Mouse (Mus musculus) gastrocnemius, postnatal 36 days (tissue): ENCODE measurements at regions not wholly inside any gene's neighbourhood (a gene's known extent, or its start where the extent isn't known, plus 50 kb on each side); places are given as distances from the start of the nearest gene placed in this dataset.

Experiments used
- DNase-seq, 2 experiments: peaks; one replicate each; pipeline ENCODE4 v3.0.0; 2022
- intact Hi-C: fragments of 180-260 bp; cut with DNase I; formaldehyde crosslinking; loops from one replicate; pipeline ENCODE4 v1.15.1; 2025

- intact Hi-C loops = no loop called here
- DNase-seq = no peak
Observed at GRCm38 (mm10) chr3:38139387-38139786, 345.3 kb downstream of the Ankrd50 start.

GRCm38 (mm10) chr3:38138014-38138413 lies 346.6 kb downstream of the Ankrd50 start:
- DNase-seq = no peak
- intact Hi-C loops = no loop called here

- no peak for DNase-seq
- intact Hi-C loops = no loop called here
Observed at GRCm38 (mm10) chr3:38135808-38136214, 348.8 kb downstream of the Ankrd50 start.

- no peak for DNase-seq
- intact Hi-C loops = no loop called here
Observed at GRCm38 (mm10) chr3:38134425-38134824, 350.2 kb downstream of the Ankrd50 start.

GRCm38 (mm10) chr3:38131887-38132220 lies 352.8 kb downstream of the Ankrd50 start:
- intact Hi-C loops = no loop called here
- no peak for DNase-seq

- intact Hi-C loops = no loop called here
- no peak for DNase-seq
Observed at GRCm38 (mm10) chr3:38131176-38131886, 353.3 kb downstream of the Ankrd50 start.

- intact Hi-C loops = no loop called here
- no peak for DNase-seq
Observed at GRCm38 (mm10) chr3:38130088-38130487, 354.6 kb downstream of the Ankrd50 start.

- intact Hi-C loops = no loop called here
- no peak for DNase-seq
Observed at GRCm38 (mm10) chr3:38129167-38129500, 355.5 kb downstream of the Ankrd50 start.

- intact Hi-C loops = no loop called here
- DNase-seq = no peak
Observed at GRCm38 (mm10) chr3:38128486-38129166, 356.0 kb downstream of the Ankrd50 start.

GRCm38 (mm10) chr3:38116071-38116787 lies 368.4 kb downstream of the Ankrd50 start:
- DNase-seq = no peak
- intact Hi-C loops = loop anchor here (10.0 kb wide), 1 partner anchor 481 kb away; the partner anchor contains the start of gene Spry1

GRCm38 (mm10) chr3:38112568-38112967 lies 372.1 kb downstream of the Ankrd50 start:
- intact Hi-C loops = loop anchor here (10.0 kb wide), 1 partner anchor 478 kb away; the partner anchor contains the start of gene Spry1
- DNase-seq = no peak

- intact Hi-C loops = no loop called here
- no peak for DNase-seq
Observed at GRCm38 (mm10) chr3:38105022-38105857, 379.4 kb downstream of the Ankrd50 start.

- DNase-seq = no peak
- intact Hi-C loops = no loop called here
Observed at GRCm38 (mm10) chr3:38104418-38104817, 380.1 kb upstream of the Gm5148 start.

- no peak for DNase-seq
- intact Hi-C loops = no loop called here
Observed at GRCm38 (mm10) chr3:38102985-38103384, 378.7 kb upstream of the Gm5148 start.

- intact Hi-C loops = no loop called here
- no peak for DNase-seq
Observed at GRCm38 (mm10) chr3:38102181-38102580, 377.9 kb upstream of the Gm5148 start.

- intact Hi-C loops = no loop called here
Observed at GRCm38 (mm10) chr3:38094370-38094979, 370.2 kb upstream of the Gm5148 start.

GRCm38 (mm10) chr3:38084548-38084947 lies 360.3 kb upstream of the Gm5148 start:
- intact Hi-C loops = no loop called here
- no peak for DNase-seq

More at GRCm38 (mm10) chr3:38094370-38094979, 370.2 kb upstream of the Gm5148 start:
- DNase-seq = no peak

GRCm38 (mm10) chr3:38082386-38082785 lies 358.1 kb upstream of the Gm5148 start:
- intact Hi-C loops = no loop called here
- DNase-seq = no peak

GRCm38 (mm10) chr3:38076835-38077234 lies 352.5 kb upstream of the Gm5148 start:
- intact Hi-C loops = no loop called here
- DNase-seq = no peak

GRCm38 (mm10) chr3:38073946-38074345 lies 349.7 kb upstream of the Gm5148 start:
- DNase-seq = no peak
- intact Hi-C loops = no loop called here
